Mouse (Mus musculus) lung, embryonic 16.5 days (tissue): Measurements from ENCODE around the gene Pnkp. TPM values are rescaled to one million over a fixed set of nuclear protein-coding genes. Genes with fewer than 3 reads are reported as not detected.
"Not testable (repeated sequence)": the region's sequence is repeated elsewhere in the genome, so short reads cannot be mapped to it uniquely, and the experiment has no call there.

Source experiments
- ATAC-seq: fragments of 200-750 bp; cut with Nextera tagmentation; 2 replicates; pipeline ENCODE4 v1.8.0; 2017; ENCODE audit warnings: low read depth, mild to moderate bottlenecking, moderate library complexity
- H3K27ac ChIP-seq: fragments of 300-500 bp; sonication (generic); 2 replicates; pipeline ENCODE4 v1.5.1; 2014; ENCODE audit warnings: mild to moderate bottlenecking, control low read depth, low read length
- H3K27me3 ChIP-seq: fragments of 300-500 bp; sonication (generic); 2 replicates; pipeline ENCODE4 v1.6.1; 2014; ENCODE audit warnings: low read depth, low read length, mixed read lengths; ENCODE audit not compliant: control insufficient read depth, insufficient read depth
- H3K36me3 ChIP-seq: fragments of 300-500 bp; sonication (generic); 2 replicates; pipeline ENCODE4 v1.6.1; 2014; ENCODE audit warnings: low read length; ENCODE audit not compliant: control insufficient read depth, insufficient read depth
- H3K4me1 ChIP-seq: fragments of 300-500 bp; sonication (generic); replicated peaks from 2 replicates; pipeline ENCODE4 v1.6.1; 2014; ENCODE audit warnings: low read length, mixed read lengths; ENCODE audit not compliant: control insufficient read depth, insufficient read depth
- H3K4me2 ChIP-seq: fragments of 300-500 bp; sonication (generic); 2 replicates; pipeline ENCODE4 v1.6.1; 2014; ENCODE audit warnings: low read depth, low read length, control low read depth
- H3K4me3 ChIP-seq: fragments of 300-500 bp; sonication (generic); 2 replicates; pipeline ENCODE4 v1.5.1; 2014; ENCODE audit warnings: mild to moderate bottlenecking, low read length, control low read depth
- H3K9ac ChIP-seq: fragments of 300-500 bp; sonication (generic); 2 replicates; pipeline ENCODE4 v1.6.1; 2014; ENCODE audit warnings: low read length, control low read depth
- H3K9me3 ChIP-seq: fragments of 300-500 bp; sonication (generic); 2 replicates; pipeline ENCODE4 v1.6.1; 2016; ENCODE audit warnings: low read length; ENCODE audit not compliant: control insufficient read depth
- WGBS: fragments of 180-500 bp; shearing (Covaris S2); extraction: QIAGEN DNeasy Blood & Tissue Kit; methylation state at CpG from one replicate; pipeline ENCODE4 v1.1.7; 2014; 5-methylcytosine and 5-hydroxymethylcytosine counted together
- polyA plus RNA-seq: library from polyadenylated mRNA; unstranded; fragments of >200 nt; fragmentation: Nextera tagmentation; extraction: Ambion mirVana; gene quantifications from 2 replicates; pipeline ENCODE4 v1.2.1, GENCODE M21; 2015

Pnkp gene
- polyA plus RNA-seq, 1 experiment from 2014 or later = 38.0 TPM

DNA sequence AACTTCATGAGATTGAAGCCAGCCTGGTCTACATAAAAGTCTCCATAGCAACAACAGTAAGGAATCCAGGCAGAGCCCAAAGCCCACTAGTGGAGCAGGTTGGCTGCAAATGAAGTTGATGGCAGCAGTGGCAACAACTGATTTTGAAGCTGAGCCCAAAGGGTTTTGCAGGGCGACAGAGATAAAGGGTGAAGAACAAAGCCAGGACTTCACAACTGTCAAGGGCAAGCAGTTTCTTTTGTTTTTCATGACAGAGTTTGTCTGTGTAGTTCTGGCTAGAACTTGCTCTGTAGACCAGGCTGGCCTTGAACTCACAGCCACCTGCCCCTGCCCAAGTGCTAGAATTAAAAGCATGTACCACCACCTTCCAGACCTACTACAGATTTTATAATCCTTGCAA, 14.2 kb downstream of the Pnkp start:
- H3K4me3 ChIP-seq = no peak overlapping the region
- no peaks in the 10 kb centered on the region for H3K9me3 ChIP-seq
- H3K4me2 ChIP-seq = no peak overlapping the region
- peaks cover 35% of the 10 kb centered on the region for H3K4me1 ChIP-seq
- H3K9ac ChIP-seq = no peak overlapping the region
- no peaks in the 10 kb centered on the region for H3K27me3 ChIP-seq
- H3K27ac ChIP-seq = no peak overlapping the region
- H3K36me3 ChIP-seq = no peaks in the 10 kb centered on the region
- ATAC-seq = no peak
- 82% methylated on average over 1 of the region's 1 CpGs for WGBS

GRCm38 (mm10) chr7:44871774-44872173, 14.8 kb downstream of the Pnkp start:
- not testable (repeated sequence) for H3K4me3 ChIP-seq, ATAC-seq, H3K27me3 ChIP-seq, H3K9ac ChIP-seq, H3K36me3 ChIP-seq, H3K4me2 ChIP-seq, H3K9me3 ChIP-seq, H3K27ac ChIP-seq
- H3K4me1 ChIP-seq = peaks cover 29% of the 10 kb centered on the region
- 83% methylated on average over 2 of the region's 2 CpGs for WGBS

DNA sequence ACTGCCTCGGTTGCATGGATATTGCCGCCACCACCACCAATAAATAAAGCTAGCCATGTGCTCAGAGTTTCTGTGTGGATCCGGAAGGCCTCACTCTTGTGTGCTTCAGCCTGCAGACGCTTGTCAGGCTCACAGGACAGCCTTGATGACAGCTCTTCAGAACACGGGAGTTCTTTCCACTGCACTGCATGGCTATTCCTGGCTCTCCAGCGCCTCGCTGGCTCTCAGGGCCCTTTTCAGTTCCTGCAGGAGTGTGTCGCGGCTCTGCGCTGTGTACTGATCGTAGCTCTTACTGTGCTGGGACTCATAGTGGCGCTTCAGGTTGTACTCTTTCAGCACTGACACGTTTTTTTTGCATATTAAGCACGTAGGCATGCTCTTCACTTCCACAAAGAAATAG, 20.9 kb downstream of the Pnkp start:
- Histone ChIP-seq H3K9me3 (no peaks in the 10 kb centered on the region), H3K27ac (no peak overlapping the region), H3K4me1 (peaks cover 5% of the 10 kb centered on the region), H3K4me2 (no peak overlapping the region), H3K36me3 (peaks cover 53% of the 10 kb centered on the region), H3K27me3 (no peaks in the 10 kb centered on the region), H3K4me3 (no peak overlapping the region), H3K9ac (no peak overlapping the region)
- no peak for ATAC-seq
- 84% methylated on average over 14 of the region's 14 CpGs for WGBS

DNA sequence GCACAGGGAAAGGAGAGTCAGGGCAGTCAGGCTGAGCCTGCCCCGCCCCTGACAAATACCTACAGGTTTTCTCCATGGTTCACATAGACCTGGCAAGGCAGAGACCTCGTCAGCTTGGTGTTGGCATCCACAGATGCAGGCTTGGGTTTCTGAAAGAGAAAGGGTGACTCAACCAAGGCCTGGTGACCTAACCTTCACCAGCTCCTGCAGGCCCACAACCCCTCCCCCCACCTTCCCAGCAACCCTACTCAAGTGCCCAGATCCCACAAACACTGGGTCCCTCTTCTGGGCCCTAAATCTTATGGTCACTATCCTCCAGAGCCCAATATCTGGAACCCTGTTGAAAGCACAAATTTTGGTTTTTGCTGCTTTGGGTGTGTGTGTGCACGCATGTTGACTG, 26.1 kb downstream of the Pnkp start:
- Histone ChIP-seq H3K4me2 (no peak overlapping the region), H3K36me3 (peaks cover 67% of the 10 kb centered on the region), H3K27ac (no peak overlapping the region), H3K4me3 (no peak overlapping the region), H3K9ac (no peak overlapping the region), H3K27me3 (no peaks in the 10 kb centered on the region), H3K9me3 (no peaks in the 10 kb centered on the region), H3K4me1 (no peaks in the 10 kb centered on the region)
- 96% methylated on average over 3 of the region's 3 CpGs for WGBS
- no peak for ATAC-seq

DNA sequence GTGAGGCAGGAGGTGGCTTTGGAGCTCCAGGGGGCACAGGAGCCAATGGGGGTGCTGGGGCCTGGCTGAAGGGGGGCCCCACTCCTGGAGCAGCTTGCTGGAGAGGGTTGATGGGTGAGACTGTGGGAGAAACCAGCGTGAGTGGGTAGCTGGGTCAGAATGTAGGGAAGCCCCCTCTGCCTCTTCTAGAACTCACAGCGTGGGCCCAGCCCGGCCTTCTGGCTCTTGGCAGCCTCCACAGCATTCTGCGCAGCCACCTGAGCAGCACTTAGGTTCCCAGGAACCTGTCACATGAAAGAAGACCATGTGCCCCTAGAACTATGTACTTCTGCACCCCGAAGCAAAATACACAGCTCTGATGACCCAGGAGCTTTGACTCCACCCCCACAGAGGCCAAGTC, 27.7 kb downstream of the Pnkp start:
- WGBS = 88% methylated on average over 5 of the region's 5 CpGs
- no peaks in the 10 kb centered on the region for H3K9me3 ChIP-seq
- H3K4me1 ChIP-seq = no peaks in the 10 kb centered on the region; the same call in 1 of the 2 replicates
- no peaks in the 10 kb centered on the region for H3K27me3 ChIP-seq
- H3K4me2 ChIP-seq = no peak overlapping the region
- peaks cover 60% of the 10 kb centered on the region for H3K36me3 ChIP-seq
- ATAC-seq = no peak
- no peak overlapping the region for H3K4me3 ChIP-seq
- H3K27ac ChIP-seq = no peak overlapping the region
- no peak overlapping the region for H3K9ac ChIP-seq

DNA sequence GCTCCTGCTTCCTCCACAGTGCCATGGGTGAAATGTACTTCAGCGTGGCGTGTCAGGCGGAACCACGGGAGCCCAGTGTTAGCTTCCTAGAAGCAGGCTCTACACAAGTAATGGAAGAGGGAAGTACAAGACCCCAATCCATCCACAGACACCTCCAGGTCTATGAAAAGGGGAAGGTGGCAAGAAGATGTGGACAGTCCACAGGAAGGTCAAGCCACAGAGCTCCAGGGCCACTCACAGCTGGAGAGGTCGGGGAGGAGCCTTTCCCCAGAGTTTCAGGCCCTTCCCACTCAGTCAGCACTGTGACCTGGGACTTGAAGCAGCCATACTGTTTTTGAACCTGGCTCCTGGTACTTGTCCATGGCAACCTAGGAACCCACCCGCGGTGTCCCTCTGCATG, 30.0 kb downstream of the Pnkp start:
- Histone ChIP-seq H3K36me3 (peaks cover 40% of the 10 kb centered on the region), H3K27ac (no peak overlapping the region)

GRCm38 (mm10) chr7:44888256-44889105, 31.5 kb downstream of the Pnkp start:
- H3K36me3 ChIP-seq = peaks cover 26% of the 10 kb centered on the region
- no peak overlapping the region for H3K4me3 ChIP-seq
- no peak overlapping the region for H3K4me2 ChIP-seq
- H3K27ac ChIP-seq = no peak overlapping the region
- H3K9ac ChIP-seq = peak overlapping the region; percentile 25; the same call in 1 of the 2 replicates
- H3K27me3 ChIP-seq = no peaks in the 10 kb centered on the region
- H3K4me1 ChIP-seq = peaks cover 15% of the 10 kb centered on the region
- WGBS = 77% methylated on average over 13 of the region's 13 CpGs
- no peak for ATAC-seq
- H3K9me3 ChIP-seq = no peaks in the 10 kb centered on the region

More for the DNA sequence above, 30.0 kb downstream of the Pnkp start:
- no peak for ATAC-seq
- 81% methylated on average over 7 of the region's 7 CpGs for WGBS
- H3K4me3 ChIP-seq = no peak overlapping the region
- H3K27me3 ChIP-seq = no peaks in the 10 kb centered on the region
- H3K4me1 ChIP-seq = peaks cover 13% of the 10 kb centered on the region
- no peak overlapping the region for H3K9ac ChIP-seq
- no peak overlapping the region for H3K4me2 ChIP-seq
- no peaks in the 10 kb centered on the region for H3K9me3 ChIP-seq

GRCm38 (mm10) chr7:44890180-44890579, 33.2 kb downstream of the Pnkp start:
- Histone ChIP-seq H3K27me3 (no peaks in the 10 kb centered on the region), H3K9ac (no peak overlapping the region), H3K9me3 (no peaks in the 10 kb centered on the region), H3K36me3 (peaks cover 13% of the 10 kb centered on the region), H3K27ac (no peak overlapping the region), H3K4me2 (peak overlapping the region; percentile 6; the same call in 1 of the 2 replicates), H3K4me3 (no peak overlapping the region), H3K4me1 (peaks cover 19% of the 10 kb centered on the region)
- 81% methylated on average over 6 of the region's 7 CpGs for WGBS
- no peak for ATAC-seq

DNA sequence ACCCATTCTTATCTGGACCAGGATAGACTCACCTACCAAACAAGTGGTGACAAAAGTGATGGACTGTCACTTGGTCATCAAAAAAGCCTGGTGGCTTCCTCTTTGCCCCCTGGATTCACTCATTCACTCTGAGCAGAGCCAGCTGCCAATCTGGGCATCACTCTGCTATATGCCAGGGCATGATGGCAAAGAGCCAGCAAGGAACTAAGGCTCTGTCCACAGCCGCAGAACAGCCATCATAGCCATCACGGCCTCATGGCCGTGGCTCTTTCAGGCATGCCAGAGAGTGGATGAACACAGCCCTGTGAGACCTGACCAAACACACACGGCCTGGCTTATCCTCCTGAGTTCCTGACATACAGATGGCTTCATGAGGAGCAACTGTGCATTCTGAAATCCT, 33.8 kb downstream of the Pnkp start:
- no peak overlapping the region for H3K27ac ChIP-seq
- H3K9ac ChIP-seq = peak overlapping the region; percentile 81; the same call in 1 of the 2 replicates
- ATAC-seq = no peak
- H3K4me2 ChIP-seq = peak overlapping the region; percentile 86
- H3K9me3 ChIP-seq = no peaks in the 10 kb centered on the region
- H3K4me3 ChIP-seq = peak overlapping the region; percentile 59
- H3K36me3 ChIP-seq = peaks cover 12% of the 10 kb centered on the region
- H3K4me1 ChIP-seq = peaks cover 20% of the 10 kb centered on the region
- 58% methylated on average over 4 of the region's 4 CpGs for WGBS
- H3K27me3 ChIP-seq = no peaks in the 10 kb centered on the region
